Mouse (Mus musculus) retina, postnatal 7 days (tissue): ENCODE measurements at regions not wholly inside any gene's neighbourhood (a gene's known extent, or its start where the extent isn't known, plus 50 kb on each side); places are given as distances from the start of the nearest gene placed in this dataset.

Experiments used
- DNase-seq: peaks from one replicate; pipeline ENCODE4 v3.0.0-alpha.2; 2012; ENCODE audit warnings: low read depth, low spot score

DNA sequence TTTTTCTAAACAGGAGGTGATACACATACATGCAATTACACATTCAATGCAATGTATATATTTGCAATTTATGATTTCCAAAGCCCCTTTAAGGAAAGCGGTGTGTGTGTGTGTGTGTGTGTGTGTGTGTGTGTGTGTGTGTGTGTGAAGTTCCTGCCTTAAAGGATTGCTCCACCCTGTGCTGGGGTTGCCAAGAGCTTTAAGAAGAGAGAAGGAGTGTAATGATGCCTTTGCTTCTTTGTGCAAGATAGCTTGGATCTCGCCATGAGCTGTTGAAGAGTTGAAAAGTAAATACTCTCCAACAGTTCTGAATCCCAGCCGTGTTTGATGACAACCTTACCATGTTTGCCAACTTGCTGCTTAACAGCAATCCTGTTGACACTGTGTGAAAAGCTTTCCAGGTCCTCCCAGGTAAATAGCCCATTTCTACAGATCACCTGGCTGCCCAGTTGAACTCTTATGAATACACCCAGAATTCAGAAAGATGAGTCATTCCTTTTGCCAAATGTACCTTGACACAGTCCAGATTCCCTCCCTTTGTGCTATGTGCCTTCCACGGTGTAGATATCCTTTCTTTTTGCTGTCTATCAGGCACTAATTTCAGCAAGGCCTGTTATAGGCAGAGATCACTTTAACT, 216.3 kb downstream of the Ikzf2 start:
- no peak for DNase-seq

DNA sequence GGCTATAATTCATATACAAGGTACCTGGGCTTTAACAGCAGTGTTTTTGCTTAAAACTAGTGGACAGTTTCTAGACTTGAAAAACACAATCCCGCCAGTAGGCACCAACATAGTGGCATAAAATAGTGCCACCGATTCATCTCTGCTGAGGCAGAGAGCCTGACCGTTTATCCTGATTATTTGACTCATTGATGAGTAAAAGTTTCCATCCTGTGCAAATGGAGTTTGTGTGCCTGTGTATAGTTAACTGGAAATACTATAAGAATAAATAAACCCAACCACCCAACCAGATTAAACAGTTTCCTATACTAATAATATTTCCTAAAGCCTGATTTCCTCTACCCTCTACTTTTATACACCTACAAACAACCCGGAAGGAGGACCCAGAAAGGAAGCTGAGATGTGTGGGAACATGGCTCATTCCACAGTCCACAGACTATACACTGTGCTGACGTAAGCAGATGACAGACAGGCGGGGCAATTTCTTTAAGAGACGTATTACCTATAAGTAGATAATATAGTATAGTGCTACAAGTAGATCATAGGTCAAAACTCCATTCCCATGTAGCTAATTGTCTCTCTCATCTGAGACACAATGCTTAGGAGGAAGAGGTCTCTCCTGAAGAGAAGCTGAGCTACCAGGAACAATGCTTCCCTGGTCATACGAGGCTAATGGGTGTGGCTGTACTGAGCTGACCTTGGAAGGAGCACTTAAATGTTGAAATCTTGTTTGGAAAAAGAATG, 217.7 kb downstream of the Ikzf2 start:
- no peak for DNase-seq

DNA sequence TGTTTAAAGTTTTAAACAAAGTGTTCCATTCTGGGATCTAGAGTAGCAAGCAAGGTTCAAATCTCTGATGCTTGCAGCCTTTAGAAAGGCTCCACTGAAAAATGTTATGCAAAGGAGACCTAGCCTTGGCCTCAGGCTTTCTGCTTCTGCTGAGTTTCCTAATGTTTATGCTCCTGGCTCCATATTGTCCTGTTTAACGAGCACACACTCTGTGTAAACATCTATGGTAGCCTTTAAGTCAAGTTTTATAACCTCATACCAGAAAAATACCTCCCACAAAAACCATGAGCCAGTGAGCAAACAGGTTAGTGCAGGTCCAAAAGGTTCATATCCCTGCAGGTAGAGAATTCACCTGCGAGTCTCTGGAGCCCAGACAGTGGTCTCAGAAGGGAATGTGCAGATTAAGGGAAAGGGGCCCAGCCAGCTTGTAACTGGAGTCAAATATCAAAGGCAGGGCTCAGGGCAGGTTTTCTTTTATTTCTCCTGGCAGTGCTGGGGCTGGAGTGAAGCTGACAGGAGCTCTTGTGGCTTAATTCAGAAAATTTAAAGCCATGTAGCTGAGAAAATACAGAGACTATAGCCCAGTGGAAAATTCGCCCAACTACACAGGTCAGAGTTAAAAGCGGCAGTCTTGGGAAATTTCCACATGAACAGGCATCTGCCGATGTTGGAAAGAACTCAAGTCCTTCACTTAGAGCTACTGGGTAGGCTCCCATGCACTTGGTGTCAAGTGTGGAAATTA, 220.3 kb downstream of the Ikzf2 start:
- no peak for DNase-seq

DNA sequence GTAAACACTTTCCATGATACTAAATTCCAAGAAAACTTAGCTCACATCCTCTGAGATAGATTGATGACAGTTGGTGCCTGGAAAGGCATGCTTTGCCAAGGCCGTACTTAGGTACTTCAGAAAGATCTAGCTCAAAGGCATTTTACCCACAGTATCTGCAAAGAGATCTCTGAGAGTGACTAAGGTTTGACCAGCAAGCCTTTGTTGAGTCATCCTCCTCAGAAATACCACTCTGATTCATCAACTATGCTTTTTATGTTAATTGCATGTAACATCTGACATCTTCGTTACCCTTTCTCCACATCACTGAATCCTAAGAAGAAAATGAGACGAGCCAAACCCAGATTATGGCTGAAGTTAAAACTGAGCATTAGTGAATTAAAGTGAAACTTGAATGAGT, 225.9 kb downstream of the Ikzf2 start:
- DNase-seq, result no peak

DNA sequence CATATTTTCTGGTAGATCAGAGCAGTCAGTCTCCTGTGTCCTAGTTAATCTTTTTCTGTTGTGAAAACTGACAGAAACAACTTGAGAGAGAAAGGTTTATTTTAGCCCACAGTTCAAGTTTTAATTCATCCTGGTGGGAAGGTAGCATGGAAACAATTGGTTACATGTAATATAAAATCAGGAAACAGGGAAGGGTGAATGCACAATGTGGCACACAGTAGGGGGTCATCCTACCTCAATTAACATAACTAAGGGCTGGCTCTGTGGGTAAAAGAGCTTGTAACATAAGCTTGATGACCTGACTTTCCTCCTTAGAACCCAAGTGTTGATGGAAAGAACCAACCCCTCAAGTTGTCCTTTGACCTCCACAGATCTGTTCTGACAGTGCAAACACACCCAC, 227.1 kb downstream of the Ikzf2 start:
- no peak for DNase-seq

DNA sequence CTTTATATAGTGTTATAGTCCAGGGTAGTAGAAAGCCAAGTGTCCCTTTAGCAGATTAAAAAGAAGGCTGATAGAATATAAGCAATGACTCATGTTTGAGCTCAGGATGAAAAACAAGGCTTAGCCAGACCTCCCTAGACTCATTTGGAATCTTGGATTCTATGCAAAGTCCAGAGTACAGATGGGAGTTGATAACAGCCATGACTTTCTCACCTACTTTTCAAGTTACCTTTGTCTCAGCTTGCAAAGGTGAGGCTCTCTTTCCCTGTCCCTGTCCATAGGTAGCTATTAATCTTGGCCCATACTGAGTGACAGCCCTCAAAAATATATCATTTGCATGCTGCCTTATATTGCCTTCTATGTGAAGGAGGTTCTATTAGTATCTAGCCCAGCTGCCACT, 229.6 kb downstream of the Ikzf2 start:
- no peak for DNase-seq

DNA sequence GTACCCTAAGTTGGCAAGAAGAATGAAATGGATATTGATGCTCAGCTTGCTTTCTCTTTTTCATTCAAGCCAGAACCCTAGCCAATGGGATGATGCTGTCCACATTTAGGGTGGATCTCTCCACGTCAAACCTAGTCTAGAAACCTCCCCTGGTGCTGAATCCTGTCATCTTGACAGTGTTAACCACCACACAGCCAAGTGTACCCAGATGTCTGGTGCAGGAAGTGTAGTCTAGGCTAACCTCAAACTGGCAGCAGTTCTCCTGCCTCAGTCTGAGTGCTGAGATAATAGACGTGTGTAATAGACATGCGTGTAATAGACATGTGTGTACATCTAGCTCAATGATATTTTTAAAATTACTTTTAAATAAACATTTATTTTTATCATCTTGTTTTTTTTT, 233.1 kb downstream of the Ikzf2 start:
- no peak for DNase-seq

DNA sequence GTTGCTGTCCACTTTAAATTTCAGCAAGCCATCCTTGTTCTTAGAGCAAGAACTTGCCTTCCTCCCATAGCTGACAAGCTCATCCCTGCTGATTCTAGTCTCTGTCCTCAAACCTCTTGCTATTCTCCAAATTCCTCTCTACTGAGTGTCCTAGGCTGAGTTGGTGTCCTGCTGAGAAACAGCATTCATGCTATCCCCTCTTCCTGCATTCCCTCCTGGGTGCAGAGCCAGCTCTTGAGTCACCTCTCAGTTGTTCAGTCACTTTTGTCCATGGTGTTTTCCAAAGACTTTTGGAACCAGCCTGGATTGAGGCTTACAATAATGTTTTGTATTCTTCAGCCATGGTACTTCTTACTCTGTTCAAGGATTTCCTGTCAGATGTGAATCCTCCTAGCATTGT, 234.1 kb downstream of the Ikzf2 start:
- DNase-seq, result no peak

DNA sequence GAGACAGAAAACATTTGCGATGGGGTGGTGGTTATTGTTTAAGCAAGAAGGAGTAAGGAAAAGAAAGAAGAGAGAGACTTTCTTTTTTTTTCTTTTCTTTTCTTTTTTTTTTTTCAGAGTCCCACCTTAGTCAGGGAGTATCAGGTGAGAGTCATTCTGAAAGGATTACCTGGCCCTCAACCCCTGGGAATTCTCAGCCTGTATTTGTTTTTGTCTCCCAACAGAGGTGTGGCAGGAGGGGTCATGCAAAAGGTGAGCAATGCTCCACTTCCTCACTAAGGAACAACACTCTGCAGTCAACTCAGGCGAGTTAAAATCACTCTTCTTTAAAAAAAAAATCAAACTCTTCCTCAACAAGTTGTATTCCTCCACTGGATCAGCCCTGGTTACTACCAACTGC, 236.6 kb downstream of the Ikzf2 start:
- no peak for DNase-seq

DNA sequence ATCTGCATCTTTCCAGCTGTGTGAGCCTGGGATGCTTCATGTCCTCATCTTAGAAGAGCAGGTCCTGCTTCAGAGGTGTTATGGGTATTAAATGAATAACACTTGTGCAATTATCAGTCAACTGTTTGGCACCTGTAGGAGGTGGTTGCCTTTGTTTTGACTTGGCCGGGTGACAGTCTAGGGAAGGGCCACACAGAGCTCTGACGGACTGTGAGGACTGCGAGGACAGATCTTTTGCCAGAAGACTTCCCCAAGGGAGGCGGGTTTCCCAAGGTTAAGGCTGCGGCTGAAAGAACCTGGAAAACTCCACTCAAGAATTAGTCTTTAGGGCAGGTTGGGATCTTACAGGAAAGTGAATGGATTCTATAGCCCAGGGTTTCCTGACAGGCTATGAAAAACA, 239.8 kb downstream of the Ikzf2 start:
- no peak for DNase-seq

DNA sequence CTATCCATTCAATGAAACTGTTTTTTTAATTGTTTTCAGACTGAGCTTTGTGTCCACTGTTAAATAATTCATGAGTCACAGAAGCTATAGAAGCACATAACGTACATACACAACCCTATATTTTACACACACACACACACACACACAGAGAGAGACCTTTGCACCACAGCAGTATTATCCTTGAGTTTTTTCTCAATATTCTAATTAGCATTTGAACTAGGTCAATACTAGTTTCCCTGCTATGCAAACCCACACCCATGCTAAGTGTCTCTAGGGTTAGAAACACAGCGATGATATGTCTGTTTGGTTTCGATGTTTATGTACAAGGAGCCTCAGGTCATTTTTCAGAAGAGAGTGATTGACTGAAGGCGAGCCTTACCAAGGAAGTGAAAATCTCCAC, 242.3 kb downstream of the Ikzf2 start:
- DNase-seq, result no peak

DNA sequence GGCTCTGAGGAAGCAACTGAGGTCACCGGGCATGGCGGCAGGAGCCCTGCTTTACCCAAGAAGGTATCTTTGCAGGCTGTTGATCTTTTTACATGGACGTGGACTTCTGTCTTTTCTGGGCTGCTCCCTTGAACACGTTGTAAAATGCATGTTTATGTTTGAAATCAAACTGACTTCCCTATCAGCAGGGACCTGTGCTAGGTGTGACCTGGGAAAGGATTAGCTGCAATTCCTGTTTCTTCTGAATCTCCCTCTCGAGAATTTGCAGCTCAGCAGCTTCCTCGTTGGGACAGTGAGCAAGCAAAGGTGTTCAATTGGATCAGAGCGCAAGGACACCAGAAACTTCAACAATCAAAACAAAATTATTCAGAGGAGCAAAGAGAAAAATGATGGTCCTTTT, 243.6 kb downstream of the Ikzf2 start:
- no peak for DNase-seq

DNA sequence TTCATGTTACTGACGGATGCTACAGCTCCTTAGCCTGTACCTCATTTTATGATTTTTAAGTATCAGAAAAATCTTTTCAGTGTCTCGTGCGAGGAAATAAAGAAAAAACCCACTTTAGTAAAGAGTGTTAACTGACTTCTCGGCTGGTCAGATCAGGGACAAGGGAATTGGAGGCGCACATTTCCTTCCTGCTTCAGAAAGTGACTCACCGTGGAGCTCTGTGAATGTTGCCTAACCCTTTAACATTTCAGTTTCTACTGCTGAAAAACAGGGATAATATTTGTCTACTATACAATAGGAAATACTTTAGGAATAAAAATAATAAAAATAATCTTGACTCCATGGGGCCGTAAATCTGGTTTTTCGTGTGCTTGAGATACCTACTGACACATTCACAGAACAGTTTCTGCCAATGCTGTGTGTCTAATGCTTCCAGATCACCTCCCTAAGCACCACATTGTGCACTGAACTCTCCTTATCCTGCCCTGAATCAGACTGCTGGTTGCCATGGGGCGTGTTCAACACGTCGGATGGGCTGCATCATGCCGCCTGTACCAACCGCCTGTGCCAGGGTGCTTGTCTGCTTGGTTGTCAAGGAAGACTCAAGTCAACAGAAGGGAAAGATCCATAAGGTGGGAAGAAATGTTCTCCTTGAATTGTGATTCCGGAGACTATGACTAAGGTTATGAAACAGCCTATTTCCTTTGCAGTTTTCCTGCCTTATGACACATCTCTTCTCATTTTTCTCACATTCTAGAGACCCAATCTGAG, 246.3 kb downstream of the Ikzf2 start:
- DNase-seq, result no peak

DNA sequence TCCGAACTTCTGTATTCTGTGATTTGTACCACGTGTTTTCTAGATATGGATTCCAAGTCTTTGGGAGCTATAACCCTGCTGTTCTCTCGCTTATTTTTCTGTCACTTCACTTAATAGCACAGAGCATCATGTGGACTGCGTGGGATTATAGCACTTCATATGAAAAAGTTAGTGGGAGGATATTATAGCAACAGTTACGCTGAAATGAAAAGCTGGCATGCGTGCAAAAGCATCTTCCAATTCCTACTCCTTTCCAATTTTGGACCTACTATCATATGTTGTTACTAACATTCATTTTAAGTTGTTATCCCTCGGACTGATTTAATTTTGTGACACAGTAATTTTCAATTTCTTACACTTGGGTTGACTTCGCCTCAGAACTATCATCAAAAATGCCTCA, 250.0 kb downstream of the Ikzf2 start:
- no peak for DNase-seq

DNA sequence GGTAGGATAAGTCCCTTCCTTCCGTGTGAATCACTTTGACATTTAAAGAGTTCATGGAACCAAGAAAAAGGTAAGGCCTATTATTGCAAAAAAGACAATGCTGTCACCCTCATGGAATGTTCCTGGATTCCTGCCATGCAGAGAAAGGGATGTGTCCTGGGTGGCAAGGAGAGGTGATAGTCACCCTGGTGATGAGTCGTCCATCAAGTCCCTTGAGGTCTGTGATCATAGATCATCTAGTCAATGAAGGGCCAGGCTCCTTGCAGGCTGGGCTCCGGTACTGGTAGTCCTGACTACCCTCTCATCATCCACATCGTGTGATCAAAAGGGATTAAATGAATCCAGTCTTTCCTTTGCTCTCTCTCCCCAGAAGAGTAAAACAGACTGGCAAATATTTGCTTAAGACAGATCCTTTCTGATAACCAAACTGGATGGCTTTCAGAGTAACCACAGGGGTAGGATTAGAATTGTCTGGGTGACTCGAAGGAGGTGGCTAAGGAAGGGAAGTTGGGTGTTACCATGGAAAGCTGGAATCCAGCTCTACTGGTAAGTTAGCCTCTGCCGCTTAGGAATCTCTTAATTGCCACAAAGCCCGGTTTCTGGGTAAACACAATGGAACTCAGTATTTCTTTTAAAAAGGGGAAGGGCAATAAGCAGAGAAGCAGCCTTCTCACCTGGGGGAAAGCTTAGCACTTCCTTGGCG, 253.2 kb downstream of the Ikzf2 start:
- no peak for DNase-seq

DNA sequence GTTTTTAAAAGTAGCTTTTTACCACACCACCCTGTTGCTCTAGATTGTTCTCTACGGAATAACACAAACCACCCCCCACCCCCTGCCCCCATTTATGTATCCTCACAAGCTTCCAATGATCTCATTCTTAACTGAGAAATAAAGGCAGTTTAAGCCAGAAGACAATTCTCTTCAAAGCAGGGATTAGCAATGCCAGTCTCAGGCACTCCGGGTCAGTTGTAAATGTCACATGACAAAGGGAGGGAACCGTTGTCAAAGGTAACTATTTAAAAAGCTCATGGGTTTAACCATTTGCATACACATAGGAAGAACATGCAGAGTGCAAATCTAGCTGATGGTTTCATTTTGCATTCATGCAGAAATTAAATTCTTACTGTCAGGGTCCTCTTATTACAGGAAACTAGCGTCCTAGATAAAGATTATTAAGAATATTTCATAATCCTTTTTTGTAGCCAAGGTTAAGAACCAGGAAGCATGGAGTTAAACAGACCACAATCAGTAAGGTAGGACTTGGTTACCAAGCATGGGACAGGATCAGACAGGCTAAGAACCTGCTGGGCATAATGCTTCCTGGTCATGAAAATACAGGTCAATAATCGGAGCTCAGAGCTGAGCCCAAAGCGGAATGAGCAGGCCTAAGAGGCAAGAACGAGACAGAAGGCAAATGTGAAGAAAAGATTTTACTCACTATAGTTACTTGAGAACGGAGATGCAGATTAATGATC, 256.2 kb downstream of the Ikzf2 start:
- no peak for DNase-seq

DNA sequence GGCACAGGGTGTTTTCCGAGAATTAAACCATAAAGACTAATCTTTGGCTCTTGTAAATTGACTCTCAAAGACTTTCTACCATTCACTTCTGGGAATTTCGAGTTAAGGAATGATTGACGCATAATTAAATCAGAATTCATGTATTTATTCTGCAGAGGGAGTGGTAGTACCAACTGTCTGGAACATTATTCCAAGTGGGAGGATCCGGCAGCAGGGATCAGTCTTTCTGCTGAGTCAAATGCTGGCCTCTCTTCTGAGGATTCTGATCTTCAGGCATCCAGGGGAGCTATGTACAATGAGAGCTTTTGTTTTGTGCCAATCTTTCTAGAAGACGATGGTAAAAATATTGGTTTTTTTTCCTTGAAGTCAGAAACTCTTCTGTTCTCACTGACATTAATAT, 257.4 kb downstream of the Ikzf2 start:
- no peak for DNase-seq

DNA sequence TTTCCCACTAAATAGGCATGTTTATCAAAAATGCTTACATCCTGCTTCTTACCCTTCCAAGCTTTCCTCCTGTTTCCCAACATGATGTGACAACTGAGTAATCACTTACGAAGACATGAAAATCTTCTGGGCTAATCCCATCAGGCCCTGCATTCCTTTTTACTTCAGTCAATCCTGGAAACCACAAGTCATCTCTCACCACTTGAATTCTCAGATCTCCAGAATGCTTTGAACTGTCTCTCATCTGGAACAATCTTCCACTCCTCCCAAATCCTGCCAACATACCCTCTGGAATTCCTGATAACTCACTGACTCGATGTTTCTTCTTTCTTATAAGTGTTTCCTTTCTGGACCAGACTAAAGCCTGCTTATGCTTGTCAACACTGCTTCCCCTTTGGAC, 289.4 kb downstream of the Ikzf2 start:
- DNase-seq, result no peak

DNA sequence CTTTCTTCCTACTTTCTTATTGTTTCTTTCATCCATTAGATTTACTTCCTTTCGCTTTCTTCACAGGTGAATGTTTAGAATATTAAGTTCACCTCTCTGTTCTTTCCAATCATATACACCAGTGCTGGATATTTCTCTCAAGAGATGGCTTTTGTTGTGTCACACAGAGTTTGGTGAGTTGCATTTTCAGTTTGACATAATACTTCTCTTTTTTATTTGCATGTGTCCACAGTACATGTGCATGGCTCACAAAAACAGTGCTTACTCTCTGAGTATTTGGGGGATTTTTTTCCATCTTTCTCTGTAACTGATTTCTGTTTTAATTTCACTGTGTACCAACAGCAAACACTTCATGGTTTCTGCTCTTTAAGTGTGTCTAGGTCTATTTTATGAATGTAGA, 274.5 kb upstream of the Erbb4 start:
- DNase-seq, result no peak

DNA sequence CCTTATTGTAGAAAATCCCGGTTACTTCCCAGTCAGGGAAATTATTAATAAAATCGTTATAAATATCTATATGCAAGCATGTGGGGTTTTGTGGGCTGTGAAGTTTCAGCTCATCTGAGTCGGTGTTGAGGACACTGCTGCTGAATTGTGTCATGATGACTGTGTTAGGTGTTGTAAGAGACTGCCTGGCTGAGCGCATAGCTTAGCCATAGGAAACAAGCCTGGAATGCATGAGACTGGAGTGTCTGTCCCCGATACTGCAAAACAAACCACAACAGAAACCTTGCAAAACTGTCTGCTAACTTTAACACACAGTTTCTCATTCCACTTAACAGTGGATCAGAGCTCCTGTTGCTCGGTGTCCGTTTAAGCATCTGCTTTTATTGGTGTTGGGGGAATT, 271.9 kb upstream of the Erbb4 start:
- DNase-seq, result no peak
